Mouse (Mus musculus) liver, embryonic 15.5 days (tissue): ENCODE measurements around the gene Hspa1a. TPM values are rescaled to one million over a fixed set of nuclear protein-coding genes. Genes with fewer than 3 reads are reported as not detected.

Experiments
- ATAC-seq: fragments of 200-750 bp; cut with Nextera tagmentation; 2 replicates; pipeline ENCODE4 v1.8.0; 2017; ENCODE audit warnings: moderate number of reproducible peaks, mild to moderate bottlenecking, moderate library complexity; ENCODE audit not compliant: insufficient read depth
- H3K27ac ChIP-seq: fragments of 300-500 bp; sonication (generic); replicated peaks from 2 replicates; pipeline ENCODE4 v1.5.1; 2015; ENCODE audit warnings: mild to moderate bottlenecking, inconsistent platforms
- H3K27me3 ChIP-seq: fragments of 300-500 bp; sonication (generic); 2 replicates; pipeline ENCODE4 v1.6.1; 2015; ENCODE audit warnings: mild to moderate bottlenecking, inconsistent platforms
- H3K36me3 ChIP-seq: fragments of 300-500 bp; sonication (generic); replicated peaks from 2 replicates; pipeline ENCODE4 v1.6.1; 2015; ENCODE audit warnings: moderate library complexity, mild to moderate bottlenecking, inconsistent platforms
- H3K4me1 ChIP-seq: fragments of 300-500 bp; sonication (generic); replicated peaks from 2 replicates; pipeline ENCODE4 v1.6.1; 2015; ENCODE audit warnings: inconsistent platforms
- H3K4me2 ChIP-seq: fragments of 300-500 bp; sonication (generic); 2 replicates; pipeline ENCODE4 v1.6.1; 2015; ENCODE audit warnings: moderate library complexity, mild to moderate bottlenecking, inconsistent platforms
- H3K4me3 ChIP-seq: fragments of 300-500 bp; sonication (generic); replicated peaks from 2 replicates; pipeline ENCODE4 v1.5.1; 2015; ENCODE audit warnings: mild to moderate bottlenecking, inconsistent platforms
- H3K9ac ChIP-seq: fragments of 300-500 bp; sonication (generic); 2 replicates; pipeline ENCODE4 v1.6.1; 2015; ENCODE audit warnings: moderate library complexity, mild to moderate bottlenecking, inconsistent platforms
- H3K9me3 ChIP-seq: fragments of 300-500 bp; sonication (generic); replicated peaks from 2 replicates; pipeline ENCODE4 v1.6.1; 2016; ENCODE audit warnings: inconsistent platforms
- WGBS: fragments of 180-500 bp; shearing (Covaris S2); methylation state at CpG from one replicate; pipeline ENCODE4 v1.1.7; 2015; ENCODE audit warnings: mixed read lengths; ENCODE audit not compliant: insufficient replicate concordance; 5-methylcytosine and 5-hydroxymethylcytosine counted together
- polyA plus RNA-seq: library from polyadenylated mRNA; unstranded; fragments of >200 nt; fragmentation: Nextera tagmentation; extraction: Ambion mirVana; gene quantifications from 2 replicates; pipeline ENCODE4 v1.2.1, GENCODE M21; 2015

Hspa1a gene
- polyA plus RNA-seq, 1 experiment from 2014 or later, result 1.6 TPM

DNA sequence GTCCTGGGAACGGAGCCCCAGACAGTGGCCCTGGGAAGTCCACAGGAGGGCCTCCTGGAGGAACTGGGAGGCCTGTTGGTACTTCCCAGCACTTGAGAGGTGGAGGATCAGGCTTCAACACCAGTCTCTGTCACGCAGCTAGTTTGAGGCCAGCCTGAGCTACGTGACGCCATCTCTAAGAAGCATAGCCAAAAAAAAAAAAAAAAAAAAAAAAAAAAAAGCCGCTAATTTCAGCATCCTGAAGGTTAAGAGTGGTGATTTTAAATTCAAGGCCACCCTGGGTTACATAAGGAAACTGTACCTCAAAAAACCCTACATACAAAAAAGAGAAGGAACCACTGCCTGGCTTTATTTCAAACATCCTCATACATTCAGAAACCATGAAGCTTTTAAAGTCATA, 47.7 kb downstream of the Hspa1a start:
- Histone ChIP-seq H3K4me3 (no peak overlapping the region), H3K27me3 (no peaks in the 10 kb centered on the region), H3K9me3 (no peaks in the 10 kb centered on the region), H3K9ac (no peak overlapping the region), H3K36me3 (no peaks in the 10 kb centered on the region), H3K27ac (no peak overlapping the region), H3K4me1 (peaks cover 11% of the 10 kb centered on the region), H3K4me2 (no peak overlapping the region)
- WGBS, result 51% methylated on average over 5 of the region's 5 CpGs
- no peak for ATAC-seq

DNA sequence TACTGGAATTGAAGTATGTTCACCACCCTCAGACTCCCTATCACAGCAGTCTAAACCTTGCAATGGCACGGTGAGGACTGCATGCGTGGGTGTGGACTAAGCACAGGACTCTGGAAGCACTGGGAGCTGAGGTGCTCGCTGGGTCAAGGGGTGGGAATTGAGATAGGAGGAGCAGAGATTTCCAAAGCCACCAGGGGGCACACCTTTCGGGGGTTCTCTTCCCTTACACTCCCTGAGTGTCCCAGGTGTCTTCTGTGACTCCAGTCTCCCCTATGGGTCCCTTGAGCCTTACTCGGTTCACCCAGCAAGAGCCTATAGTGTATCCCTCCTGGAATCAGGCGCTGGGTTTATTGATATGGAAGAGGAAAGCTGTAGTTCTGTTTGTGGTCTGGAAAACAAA, 49.0 kb downstream of the Hspa1a start:
- Histone ChIP-seq H3K27me3 (no peaks in the 10 kb centered on the region), H3K4me3 (no peak overlapping the region), H3K4me2 (no peak overlapping the region), H3K27ac (no peak overlapping the region), H3K36me3 (no peaks in the 10 kb centered on the region), H3K9ac (no peak overlapping the region), H3K9me3 (no peaks in the 10 kb centered on the region), H3K4me1 (peaks cover 11% of the 10 kb centered on the region)
- WGBS, result 38% methylated on average over 6 of the region's 6 CpGs
- no peak for ATAC-seq

Other genes starting within 250 kb of the Hspa1a start
- 9.8 and 17.1 TPM in 2 replicates for gene C4b, start 228.3 kb downstream of the Hspa1a start, polyA plus RNA-seq
- 0.24 and 0.50 TPM in 2 replicates for gene Cyp21a1, start 167.6 kb downstream of the Hspa1a start, polyA plus RNA-seq
- 12.0 and 14.1 TPM in 2 replicates for gene Stk19, start 135.2 kb downstream of the Hspa1a start, polyA plus RNA-seq
- gene Dxo, start 135.1 kb downstream of the Hspa1a start, polyA plus RNA-seq, result 29.8 and 31.2 TPM in 2 replicates
- 24.5 and 29.2 TPM in 2 replicates for gene Skiv2l, start 121.9 kb downstream of the Hspa1a start, polyA plus RNA-seq
- 45.6 and 46.7 TPM in 2 replicates for gene Nelfe, start 121.8 kb downstream of the Hspa1a start, polyA plus RNA-seq
- 281 and 374 TPM in 2 replicates for gene Cfb, start 109.6 kb downstream of the Hspa1a start, polyA plus RNA-seq
- gene Zbtb12, start 92.7 kb downstream of the Hspa1a start, polyA plus RNA-seq, result 0.41 and 0.64 TPM in 2 replicates
- 0.07 TPM in 1 of 2 replicates, not detected in the other for gene Gm20547, start 90.1 kb downstream of the Hspa1a start, polyA plus RNA-seq
- gene C2, start 73.9 kb downstream of the Hspa1a start, polyA plus RNA-seq, result 25.2 and 26.5 TPM in 2 replicates
- gene Ehmt2, start 73.7 kb downstream of the Hspa1a start, polyA plus RNA-seq, result 14.6 and 15.1 TPM in 2 replicates
- gene Slc44a4, start 57.7 kb downstream of the Hspa1a start, polyA plus RNA-seq, result 3.0 and 3.1 TPM in 2 replicates
- 17.1 and 19.8 TPM in 2 replicates for gene Neu1, start 40.9 kb downstream of the Hspa1a start, polyA plus RNA-seq
- 0.06 and 0.14 TPM in 2 replicates for gene Hspa1b, start 12.9 kb downstream of the Hspa1a start, polyA plus RNA-seq
- gene Gm20481, start 2.2 kb downstream of the Hspa1a start, polyA plus RNA-seq, result 0.32 TPM in 1 of 2 replicates, not detected in the other
- gene Hspa1l, start 547 bp upstream of the Hspa1a start, polyA plus RNA-seq, result 0.25 and 0.31 TPM in 2 replicates
- gene Lsm2, start 9.7 kb upstream of the Hspa1a start, polyA plus RNA-seq, result 120 and 123 TPM in 2 replicates
- 99.0 and 133 TPM in 2 replicates for gene Vars, start 28.8 kb upstream of the Hspa1a start, polyA plus RNA-seq
- gene Vwa7, start 44.4 kb upstream of the Hspa1a start, polyA plus RNA-seq, result 0.09 and 0.12 TPM in 2 replicates
- 2.2 and 2.3 TPM in 2 replicates for gene Sapcd1, start 55.9 kb upstream of the Hspa1a start, polyA plus RNA-seq
- gene Msh5, start 74.6 kb upstream of the Hspa1a start, polyA plus RNA-seq, result 3.4 and 4.3 TPM in 2 replicates
- gene Clic1, start 77.8 kb upstream of the Hspa1a start, polyA plus RNA-seq, result 120 and 122 TPM in 2 replicates
- 18.6 and 22.8 TPM in 2 replicates for gene Ddah2, start 86.9 kb upstream of the Hspa1a start, polyA plus RNA-seq
- 0.21 and 0.40 TPM in 2 replicates for gene Ly6g6c, start 93.2 kb upstream of the Hspa1a start, polyA plus RNA-seq
- 3.2 and 4.4 TPM in 2 replicates for gene Mpig6b, start 94.0 kb upstream of the Hspa1a start, polyA plus RNA-seq
- 0.12 and 0.26 TPM in 2 replicates for gene Ly6g6e, start 104.7 kb upstream of the Hspa1a start, polyA plus RNA-seq
- 0.41 and 0.70 TPM in 2 replicates for gene Ly6g6d, start 105.9 kb upstream of the Hspa1a start, polyA plus RNA-seq
- 5.1 and 7.0 TPM in 2 replicates for gene Ly6g6f, start 113.5 kb upstream of the Hspa1a start, polyA plus RNA-seq
- gene Abhd16a, start 117.1 kb upstream of the Hspa1a start, polyA plus RNA-seq, result 50.0 and 53.2 TPM in 2 replicates
- not detected in 2 replicates for gene Ly6g5c, start 136.1 kb upstream of the Hspa1a start, polyA plus RNA-seq
- gene Ly6g5b, start 143.3 kb upstream of the Hspa1a start, polyA plus RNA-seq, result 0.23 and 0.24 TPM in 2 replicates
- 12.8 and 15.5 TPM in 2 replicates for gene Gpank1, start 149.3 kb upstream of the Hspa1a start, polyA plus RNA-seq
- 125 TPM in 2 replicates for gene Csnk2b, start 149.9 kb upstream of the Hspa1a start, polyA plus RNA-seq
- gene D17H6S53E, start 154.2 kb upstream of the Hspa1a start, polyA plus RNA-seq, result 2.2 and 2.5 TPM in 2 replicates
- 853 and 907 TPM in 2 replicates for gene Apom, start 159.9 kb upstream of the Hspa1a start, polyA plus RNA-seq
- 19.3 and 20.0 TPM in 2 replicates for gene Bag6, start 163.0 kb upstream of the Hspa1a start, polyA plus RNA-seq
- gene Prrc2a, start 192.7 kb upstream of the Hspa1a start, polyA plus RNA-seq, result 46.9 and 52.2 TPM in 2 replicates
- gene Aif1, start 203.9 kb upstream of the Hspa1a start, polyA plus RNA-seq, result 20.5 and 22.2 TPM in 2 replicates
- gene Lst1, start 216.3 kb upstream of the Hspa1a start, polyA plus RNA-seq, result 40.1 and 40.2 TPM in 2 replicates
- gene Ltb, start 222.3 kb upstream of the Hspa1a start, polyA plus RNA-seq, result 1.2 and 2.0 TPM in 2 replicates
- gene Tnf, start 229.9 kb upstream of the Hspa1a start, polyA plus RNA-seq, result 0.31 and 0.36 TPM in 2 replicates
- 0.06 TPM in 1 of 2 replicates, not detected in the other for gene Lta, start 233.2 kb upstream of the Hspa1a start, polyA plus RNA-seq
- 0.24 TPM in 1 of 2 replicates, not detected in the other for gene Gm16181, start 248.7 kb upstream of the Hspa1a start, polyA plus RNA-seq